In genomic region chr1:53061871-53062608, GRCm38 (mm10) we compare ENCODE assay signal across 9 mouse cellular contexts. TPM values are rescaled to one million over a fixed set of nuclear protein-coding genes. Genes with fewer than 3 reads are reported as not detected.
DNase-seq lines count a peak whose midpoint lies in the region; ATAC-seq and TF ChIP-seq lines count a peak whose summit lies in the region.
"Had no signal": no experiment of that assay in that cellular context is flagged by ENCODE, and none has a peak within 500 bp of the region (broad histone marks: within the 10 kb centered on the region; RNA-seq: fewer than 3 reads in every experiment).

No protein-coding gene starts in this region.

- no peak for TF ChIP-seq CTCF in liver, postnatal 0 days (IDR thresholded peaks at IDR 0.05; ENCODE audit: low read depth)
- TF ChIP-seq CTCF in stomach, postnatal 0 days (IDR thresholded peaks at IDR 0.05; ENCODE audit: low read depth): no peak

- H3K9ac ChIP-seq in liver, postnatal 0 days (replicated peaks): no peak overlapping the region
- no peak overlapping the region for H3K9ac ChIP-seq in liver, embryonic 11.5 days (ENCODE audit: low read depth, low read length)
- H3K9ac ChIP-seq in stomach, postnatal 0 days (ENCODE audit: low read length): no peak overlapping the region

- no peaks in the 10 kb centered on the region for H3K27me3 ChIP-seq in liver, postnatal 0 days (ENCODE audit: insufficient read depth, low read length)
- H3K27me3 ChIP-seq in liver, embryonic 11.5 days (replicated peaks; ENCODE audit: control insufficient read depth, insufficient read depth, low read length): no peaks in the 10 kb centered on the region
- no peaks in the 10 kb centered on the region for H3K27me3 ChIP-seq in stomach, postnatal 0 days (ENCODE audit: control insufficient read depth, insufficient read depth, low read length)

- no peak overlapping the region for H3K4me3 ChIP-seq in liver, postnatal 0 days (ENCODE audit: low read depth, low read length)
- H3K4me3 ChIP-seq in liver, embryonic 11.5 days (ENCODE audit: low read depth, low read length): no peak overlapping the region
- H3K4me3 ChIP-seq in stomach, postnatal 0 days (ENCODE audit: low read depth, low read length): no peak overlapping the region
- H3K4me3 ChIP-seq: erythroblast, embryonic 14.5 days had no signal

- intact Hi-C loops in left cerebral cortex, postnatal 25 days (cut with DNase I): no loop called here

- no peaks in the 10 kb centered on the region for H3K9me3 ChIP-seq in liver, postnatal 0 days (ENCODE audit: low read length)
- no peaks in the 10 kb centered on the region for H3K9me3 ChIP-seq in liver, embryonic 11.5 days (ENCODE audit: control insufficient read depth, low read length)
- H3K9me3 ChIP-seq in stomach, postnatal 0 days (ENCODE audit: control insufficient read depth, low read length): no peaks in the 10 kb centered on the region

- 0 out of 2 replicates have a peak, but pooled peaks cover 3% of the 10 kb centered on the region for H3K4me1 ChIP-seq in liver, postnatal 0 days (ENCODE audit: insufficient read depth)
- H3K4me1 ChIP-seq in liver, embryonic 11.5 days (replicated peaks; ENCODE audit: control insufficient read depth, insufficient read depth, low read length): no peaks in the 10 kb centered on the region; the same call in 1 of the 2 replicates
- H3K4me1 ChIP-seq in stomach, postnatal 0 days (replicated peaks; ENCODE audit: control insufficient read depth, insufficient read depth): no peaks in the 10 kb centered on the region

- no peak for DNase-seq in liver, postnatal 0 days
- no peak for DNase-seq in liver, embryonic 11.5 days (ENCODE audit: low spot score)
- peak; percentile 33 to 34 for DNase-seq in frontal cortex, postnatal 14 days (ENCODE audit: low spot score in 2 of 2)
- DNase-seq in left cerebral cortex, postnatal 25 days (ENCODE audit: low spot score in 2 of 2): peak; percentile 36 to 63
- DNase-seq in stomach, postnatal 0 days (ENCODE audit: low spot score): no peak
- DNase-seq in spleen, postnatal 10 days (ENCODE audit: low spot score in 2 of 2): no peak
- no peak for DNase-seq in lung, postnatal 14 days

- H3K27ac ChIP-seq in liver, postnatal 0 days (ENCODE audit: low read depth): no peak overlapping the region
- H3K27ac ChIP-seq in liver, embryonic 11.5 days (ENCODE audit: low read depth, low read length): no peak overlapping the region
- H3K27ac ChIP-seq in stomach, postnatal 0 days (replicated peaks): no peak overlapping the region

- 63% methylated on average over 13 of the region's 13 CpGs for WGBS in liver, postnatal 0 days (ENCODE audit: insufficient replicate concordance)
- 70% methylated on average over 13 of the region's 13 CpGs for WGBS in liver, embryonic 11.5 days
- 39% methylated on average over 13 of the region's 13 CpGs for WGBS in stomach, postnatal 0 days

- no peak for TF ChIP-seq EP300 in liver, postnatal 0 days (IDR thresholded peaks at IDR 0.05; ENCODE audit: low read depth)
- TF ChIP-seq EP300 in stomach, postnatal 0 days (optimal IDR thresholded peaks at IDR 0.05): no peak

- H3K36me3 ChIP-seq in liver, postnatal 0 days (replicated peaks; ENCODE audit: insufficient read depth, low read length): no peaks in the 10 kb centered on the region
- no peaks in the 10 kb centered on the region for H3K36me3 ChIP-seq in liver, embryonic 11.5 days (ENCODE audit: control insufficient read depth, insufficient read depth, low read length)
- no peaks in the 10 kb centered on the region for H3K36me3 ChIP-seq in stomach, postnatal 0 days (ENCODE audit: control insufficient read depth, insufficient read depth, low read length)

- ATAC-seq in liver, postnatal 0 days: no peak
- ATAC-seq in liver, embryonic 11.5 days (replicated peaks; ENCODE audit: low FRiP score): no peak
- no peak for ATAC-seq in stomach, postnatal 0 days (ENCODE audit: low FRiP score, low TSS enrichment)

- peak overlapping the region; percentile 23; the same call in 1 of the 2 replicates for H3K4me2 ChIP-seq in liver, postnatal 0 days (ENCODE audit: low read depth, low read length)
- no peak overlapping the region for H3K4me2 ChIP-seq in liver, embryonic 11.5 days
- 0 out of 2 replicates have a peak overlapping the region, but pooled peaks have one; percentile 21 for H3K4me2 ChIP-seq in stomach, postnatal 0 days (replicated peaks; ENCODE audit: low read depth)

RNA-seq across cellular contexts. Expression of gene Mstn, which starts 0.6 kb away (rescaled TPM):
- 0.04 and 0.19 TPM in 2 replicates for polyA plus RNA-seq in liver, postnatal 0 days (2015; fragmentation: Nextera tagmentation; extraction: Ambion mirVana)
- 0.60 and 1.0 TPM in 2 replicates for polyA plus RNA-seq in liver, embryonic 11.5 days (2014; fragmentation: Nextera tagmentation; extraction: Ambion mirVana)
- total RNA-seq in left cerebral cortex, postnatal 25 days (2021): under 1 TPM; 0.41 to 0.62 TPM
- polyA plus RNA-seq in stomach, postnatal 0 days (2015; fragmentation: Nextera tagmentation; extraction: Ambion mirVana): 0.25 and 0.80 TPM in 2 replicates
- total RNA-seq: liver, adult 2 months had no signal
- polyA plus RNA-seq: erythroblast, embryonic 14.5 days; liver, adult 2 months had no signal

RNA-seq across cellular contexts. Expression of gene 1700019D03Rik, which starts 42.1 kb away (rescaled TPM):
- polyA plus RNA-seq in liver, postnatal 0 days (2015; fragmentation: Nextera tagmentation; extraction: Ambion mirVana): 1.4 TPM in 2 replicates
- polyA plus RNA-seq in liver, embryonic 11.5 days (2014; fragmentation: Nextera tagmentation; extraction: Ambion mirVana): 8.4 and 11.3 TPM in 2 replicates
- total RNA-seq in left cerebral cortex, postnatal 25 days (2021): 10 to 100 TPM; 13.7 to 16.3 TPM
- polyA plus RNA-seq in stomach, postnatal 0 days (2015; fragmentation: Nextera tagmentation; extraction: Ambion mirVana): 8.4 and 10.2 TPM in 2 replicates
- total RNA-seq: liver, adult 2 months had no signal
- polyA plus RNA-seq: erythroblast, embryonic 14.5 days; liver, adult 2 months had no signal

Comparison
In these comparisons a context has a peak if more than half of its experiments do, and no peak if none do; other contexts are left out.
1. DNase-seq: peak in frontal cortex, postnatal 14 days (2 of 2) and left cerebral cortex, postnatal 25 days (2 of 2); none in liver, postnatal 0 days (single experiment), liver, embryonic 11.5 days (single experiment), stomach, postnatal 0 days (single experiment), spleen, postnatal 10 days (0 of 2) and lung, postnatal 14 days (single experiment).